27 mouse cellular contexts compared by ENCODE assay signal in the genomic region with DNA sequence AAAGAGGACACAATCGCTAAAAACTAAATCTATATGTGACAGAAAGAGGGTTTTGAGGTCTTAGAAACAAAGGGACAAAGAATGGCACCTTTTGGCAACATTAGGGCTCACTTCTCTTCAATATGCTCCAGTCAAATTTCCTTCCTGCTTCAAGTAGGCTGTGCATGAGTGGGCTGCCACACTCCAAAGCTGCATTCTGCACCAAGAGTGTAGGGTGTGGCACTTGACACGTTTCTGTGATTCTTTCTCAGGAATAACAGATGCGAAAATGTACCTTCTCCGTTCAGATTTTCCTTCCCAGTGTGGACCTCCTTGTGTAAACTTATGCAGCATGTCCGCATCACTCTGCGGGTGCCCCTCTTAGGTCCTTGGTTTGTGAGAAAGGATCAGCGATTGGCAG.
"Had no signal": no experiment of that assay in that cellular context is flagged by ENCODE, and none has a peak within 500 bp of the region (broad histone marks: within the 10 kb centered on the region; RNA-seq: fewer than 3 reads in every experiment).

No protein-coding gene starts in this region.

- H3K27me3 ChIP-seq: heart, embryonic 12.5 days; hindbrain, embryonic 12.5 days; intestine, embryonic 15.5 days; limb, embryonic 12.5 days; liver, embryonic 13.5 days; liver, embryonic 15.5 days had no signal

- H3K4me2 ChIP-seq: heart, embryonic 12.5 days; hindbrain, embryonic 12.5 days; hindbrain, embryonic 14.5 days; intestine, embryonic 15.5 days; limb, embryonic 12.5 days; liver, embryonic 11.5 days; liver, embryonic 13.5 days; liver, embryonic 15.5 days had no signal

- H3K9ac ChIP-seq: heart, embryonic 12.5 days; hindbrain, embryonic 12.5 days; hindbrain, embryonic 14.5 days; intestine, embryonic 15.5 days; limb, embryonic 12.5 days; liver, embryonic 13.5 days; liver, embryonic 15.5 days had no signal

- H3K27ac ChIP-seq: gastrocnemius, adult 2 months; heart, embryonic 10.5 days; hindbrain, embryonic 10.5 days; hindbrain, embryonic 12.5 days; hindbrain, embryonic 14.5 days; intestine, embryonic 15.5 days; layer of hippocampus, adult 2 months; limb, embryonic 10.5 days; limb, embryonic 12.5 days; liver, embryonic 13.5 days; liver, embryonic 15.5 days had no signal

- H3K36me3 ChIP-seq: heart, embryonic 10.5 days; heart, embryonic 12.5 days; hindbrain, embryonic 10.5 days; hindbrain, embryonic 12.5 days; intestine, embryonic 15.5 days; limb, embryonic 10.5 days; limb, embryonic 12.5 days; liver, embryonic 13.5 days; liver, embryonic 15.5 days had no signal

- H3K4me3 ChIP-seq: gastrocnemius, adult 2 months; heart, embryonic 10.5 days; heart, embryonic 12.5 days; hindbrain, embryonic 10.5 days; hindbrain, embryonic 12.5 days; intestine, embryonic 15.5 days; layer of hippocampus, adult 2 months; limb, embryonic 10.5 days; limb, embryonic 12.5 days; liver, embryonic 13.5 days; liver, embryonic 15.5 days had no signal

- ATAC-seq: hindbrain, embryonic 16.5 days; inflammation-experienced regulatory T-cells, adult 6 months; intestine, embryonic 15.5 days; intestine, postnatal 0 days had no signal

- DNase-seq: gastrocnemius, adult 2 months; gastrocnemius, postnatal 10 days; gastrocnemius, postnatal 25 days; heart, adult 18-20 months; heart, postnatal 10 days; heart, postnatal 4 days; kidney, adult 18-20 months; kidney, adult 8-10 months; kidney, postnatal 10 days; kidney, postnatal 25 days; kidney, postnatal 4 days; liver; liver, embryonic 13.5 days had no signal

- H3K9me3 ChIP-seq: heart, embryonic 10.5 days; heart, embryonic 12.5 days; hindbrain, embryonic 10.5 days; hindbrain, embryonic 12.5 days; intestine, embryonic 15.5 days; limb, embryonic 10.5 days; limb, embryonic 12.5 days; liver, embryonic 13.5 days; liver, embryonic 15.5 days had no signal

- H3K4me1 ChIP-seq: heart, embryonic 10.5 days; heart, embryonic 12.5 days; hindbrain, embryonic 10.5 days; hindbrain, embryonic 12.5 days; intestine, embryonic 15.5 days; limb, embryonic 10.5 days; limb, embryonic 12.5 days; liver, embryonic 13.5 days; liver, embryonic 15.5 days had no signal
